Mouse (Mus musculus): ENCODE results near the gene Galt. TPM values are rescaled to one million over a fixed set of nuclear protein-coding genes. Genes with fewer than 3 reads are reported as not detected.
"Not testable (repeated sequence)": the region's sequence is repeated elsewhere in the genome, so short reads cannot be mapped to it uniquely, and the experiment has no call there.

Gene Galt
- polyA plus RNA-seq, 3 experiments from 2014 or later = 43.1 to 105 (median 70.1) TPM

DNA sequence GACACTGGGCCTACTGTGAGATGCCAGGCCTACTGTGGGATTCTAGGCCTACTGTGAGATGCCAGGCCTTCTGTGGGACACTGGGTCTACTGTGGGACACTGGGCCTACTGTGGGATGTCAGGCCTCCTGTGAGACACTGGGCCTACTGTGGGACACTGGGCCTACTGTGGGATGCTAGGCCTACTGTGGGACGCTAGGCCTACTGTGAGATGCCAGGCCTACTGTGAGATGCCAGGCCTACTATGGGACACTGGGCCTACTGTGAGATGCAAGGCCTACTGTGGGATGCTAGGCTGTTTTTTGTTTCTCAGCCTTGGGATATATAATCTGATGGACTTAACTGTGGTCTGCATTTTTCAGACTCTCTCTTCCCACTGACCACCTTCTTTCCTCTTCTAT lies 20.8 kb downstream of the Galt start:
- not testable (repeated sequence) for ATAC-seq

DNA sequence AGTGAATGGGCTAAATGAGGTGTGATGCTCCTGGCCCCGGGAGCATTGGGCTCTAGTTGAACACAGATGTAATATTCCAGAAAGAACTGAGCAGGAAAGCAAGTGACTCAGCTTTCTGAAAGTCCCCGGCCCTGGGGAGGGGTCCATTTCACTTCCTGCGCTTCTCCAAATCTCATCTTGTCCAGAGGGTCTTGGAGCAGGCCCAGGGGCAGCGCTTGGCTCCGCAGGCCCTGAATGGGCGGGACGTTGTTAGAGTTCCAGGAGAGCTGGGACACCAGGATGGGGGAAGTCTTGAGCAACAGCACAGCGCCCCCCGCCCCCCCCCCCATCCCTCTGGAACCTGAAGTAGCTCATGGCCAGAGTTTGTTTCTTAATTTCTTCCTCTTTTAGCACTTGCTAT lies 26.2 kb downstream of the Galt start:
- ATAC-seq = not testable (repeated sequence)

DNA sequence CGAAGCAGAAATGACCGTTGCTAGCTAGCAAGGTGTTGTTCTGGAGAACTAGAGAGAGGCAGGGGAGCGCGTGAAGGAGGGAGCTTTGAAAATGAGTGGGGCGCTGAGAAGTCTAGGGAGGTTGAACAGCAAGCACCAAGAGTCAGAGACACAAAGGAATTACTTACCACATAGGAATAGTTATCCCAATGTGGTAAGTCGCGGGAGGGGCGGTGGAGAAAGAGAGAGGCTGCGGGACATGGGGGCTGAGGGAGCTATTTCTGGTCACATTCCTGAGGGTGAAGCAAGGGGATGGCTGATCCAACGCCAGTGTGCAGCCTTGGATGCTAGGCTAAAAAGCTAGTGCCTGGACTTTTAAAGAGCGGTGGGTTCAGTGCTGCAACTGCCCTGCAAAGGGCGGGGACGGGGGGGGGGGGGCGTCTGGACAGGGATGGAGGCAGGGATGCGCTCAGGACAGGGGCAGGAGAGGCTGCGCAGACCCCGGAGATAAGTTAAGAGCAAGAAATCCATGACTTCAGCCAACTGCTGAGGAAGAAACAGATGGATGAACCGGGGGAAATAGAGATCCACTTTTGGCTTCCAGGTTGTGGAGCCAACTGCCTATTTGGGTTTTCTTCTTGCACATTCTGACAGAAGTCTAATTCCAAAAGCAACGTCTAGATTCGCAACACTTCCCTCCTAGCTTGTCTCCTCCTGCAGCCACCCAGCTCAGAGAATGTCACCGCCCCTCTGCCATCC lies 26.9 kb downstream of the Galt start:
- not testable (repeated sequence) for ATAC-seq

DNA sequence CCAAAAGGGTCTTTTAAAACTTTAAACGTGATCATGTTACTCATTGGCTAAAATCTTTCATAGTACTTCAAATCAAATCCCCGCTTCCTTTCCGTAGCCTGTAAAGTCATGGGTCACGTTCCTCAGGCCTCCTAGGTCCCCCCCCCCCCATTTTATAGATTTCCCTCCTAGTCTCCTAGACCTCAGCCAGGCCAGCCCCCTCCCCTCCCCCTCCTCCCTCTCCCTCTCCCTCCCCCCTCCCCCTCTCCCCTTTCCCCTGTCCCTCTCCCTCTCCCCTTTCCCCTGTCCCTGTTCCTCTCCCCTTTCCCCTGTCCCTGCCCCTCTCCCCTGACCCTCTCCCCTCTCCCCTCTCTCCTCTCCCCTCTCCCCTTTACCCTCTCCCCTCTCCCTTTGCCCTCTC lies 27.7 kb downstream of the Galt start:
- not testable (repeated sequence) for ATAC-seq

DNA sequence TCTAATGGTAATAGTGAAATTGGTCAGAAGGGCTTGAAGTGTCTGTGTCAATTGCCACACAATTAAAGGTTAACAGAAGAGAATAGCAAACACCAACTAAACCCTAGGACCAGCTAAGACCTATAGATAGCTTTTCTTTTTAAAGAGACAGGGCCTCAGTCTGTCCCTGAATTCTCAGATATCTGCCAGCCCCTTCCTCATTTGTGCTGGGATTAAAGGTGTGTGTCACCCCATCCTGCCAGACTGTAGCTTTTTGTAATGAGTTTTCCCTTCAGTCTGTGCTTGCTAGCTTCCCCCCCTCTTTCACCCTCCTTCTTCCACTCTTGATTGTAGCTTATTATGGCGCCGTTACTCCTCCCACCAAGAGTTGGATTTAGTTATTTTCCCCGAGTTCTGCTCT lies 28.2 kb downstream of the Galt start:
- ATAC-seq = not testable (repeated sequence)

Other genes starting within 250 kb of the Galt start
- not detected for gene 1110017D15Rik, start 237.9 kb upstream of the Galt start, polyA plus RNA-seq (2017; shearing (Covaris generic))
- gene Fam219a, start 185.7 kb upstream of the Galt start, polyA plus RNA-seq (2017; shearing (Covaris generic)) = under 1 TPM; 0.17 to 0.47 (median 0.28) TPM
- not detected for gene Dnaic1, start 185.5 kb upstream of the Galt start, polyA plus RNA-seq (2017; shearing (Covaris generic))
- not detected for gene Enho, start 114.9 kb upstream of the Galt start, polyA plus RNA-seq (2017; shearing (Covaris generic))
- gene Cntfr, start 58.1 kb upstream of the Galt start, polyA plus RNA-seq (2017; shearing (Covaris generic)) = not detected
- 10 to 100 TPM in 1 of 3 experiments, 1 to 10 TPM in 2; 4.0 to 13.8 (median 7.7) TPM for gene Il11ra1, start 55.2 kb upstream of the Galt start, polyA plus RNA-seq (2017; shearing (Covaris generic))
- 10 to 100 TPM; 51.3 to 65.6 (median 54.5) TPM for gene Rpp25l, start 41.7 kb upstream of the Galt start, polyA plus RNA-seq (2017; shearing (Covaris generic))
- gene Dctn3, start 32.1 kb upstream of the Galt start, polyA plus RNA-seq (2017; shearing (Covaris generic)) = 100 to 1,000 TPM in 1 of 3 experiments, 10 to 100 TPM in 2; 88.8 to 122 (median 95.5) TPM
- not detected for gene Arid3c, start 24.1 kb upstream of the Galt start, polyA plus RNA-seq (2017; shearing (Covaris generic))
- 10 to 100 TPM; 31.8 to 42.9 (median 34.1) TPM for gene Sigmar1, start 929 bp downstream of the Galt start, polyA plus RNA-seq (2017; shearing (Covaris generic))
- 10 to 100 TPM in 1 of 3 experiments, 1 to 10 TPM in 2; 4.7 to 11.9 (median 6.4) TPM for gene Ccl27a, start 19.0 kb downstream of the Galt start, polyA plus RNA-seq (2017; shearing (Covaris generic))
- gene Gm21541, start 148.4 kb downstream of the Galt start, polyA plus RNA-seq (2017; shearing (Covaris generic)) = not detected
- 1 to 10 TPM in 2 of 3 experiments, not detected in 1; 2.5 TPM for gene Gm20878, start 186.3 kb downstream of the Galt start, polyA plus RNA-seq (2017; shearing (Covaris generic))
- gene Fam205a4, start 210.8 kb downstream of the Galt start, polyA plus RNA-seq (2017; shearing (Covaris generic)) = under 1 TPM in 1 of 3 experiments, not detected in 2; 0.17 TPM